Mouse (Mus musculus) stomach, postnatal 0 days (tissue): ENCODE data around the gene Ctu1. TPM values are rescaled to one million over a fixed set of nuclear protein-coding genes. Genes with fewer than 3 reads are reported as not detected.

Source experiments
- ATAC-seq: fragments of 200-750 bp; cut with Nextera tagmentation; 2 replicates; pipeline ENCODE4 v1.8.0; 2017; ENCODE audit not compliant: low FRiP score, low TSS enrichment
- DNase-seq: peaks from one replicate; pipeline ENCODE4 v3.0.0-alpha.2; 2016; ENCODE audit warnings: low spot score
- H3K27ac ChIP-seq: fragments of 300-500 bp; sonication (generic); replicated peaks from 2 replicates; pipeline ENCODE4 v1.5.1; 2014; ENCODE audit warnings: mild to moderate bottlenecking, control low read depth
- H3K27me3 ChIP-seq: fragments of 300-500 bp; sonication (generic); 2 replicates; pipeline ENCODE4 v1.6.1; 2014; ENCODE audit warnings: low read length; ENCODE audit not compliant: control insufficient read depth, insufficient read depth
- H3K36me3 ChIP-seq: fragments of 300-500 bp; sonication (generic); 2 replicates; pipeline ENCODE4 v1.6.1; 2014; ENCODE audit warnings: low read length, mixed read lengths; ENCODE audit not compliant: control insufficient read depth, insufficient read depth
- H3K4me1 ChIP-seq: fragments of 300-500 bp; sonication (generic); replicated peaks from 2 replicates; pipeline ENCODE4 v1.6.1; 2014; ENCODE audit warnings: antibody characterized with exemption; ENCODE audit not compliant: control insufficient read depth, insufficient read depth
- H3K4me2 ChIP-seq: fragments of 300-500 bp; sonication (generic); replicated peaks from 2 replicates; pipeline ENCODE4 v1.6.1; 2014; ENCODE audit warnings: low read depth, mild to moderate bottlenecking, control low read depth, moderate library complexity
- H3K4me3 ChIP-seq: fragments of 300-500 bp; sonication (generic); 2 replicates; pipeline ENCODE4 v1.5.1; 2014; ENCODE audit warnings: low read depth, low read length, control low read depth
- H3K9ac ChIP-seq: fragments of 300-500 bp; sonication (generic); 2 replicates; pipeline ENCODE4 v1.6.1; 2014; ENCODE audit warnings: mild to moderate bottlenecking, low read length, control low read depth, mixed read lengths
- H3K9me3 ChIP-seq: fragments of 300-500 bp; sonication (generic); 2 replicates; pipeline ENCODE4 v1.6.1; 2016; ENCODE audit warnings: low read length; ENCODE audit not compliant: control insufficient read depth
- CTCF ChIP-seq: IDR thresholded peaks from 2 replicates; pipeline ENCODE4 v1.5.1; 2016; ENCODE audit warnings: antibody characterized with exemption, low read depth, mild to moderate bottlenecking, moderate library complexity
- EP300 ChIP-seq: optimal IDR thresholded peaks from 2 replicates; pipeline ENCODE3; 2016; ENCODE audit warnings: antibody characterized with exemption
- WGBS: fragments of 180-500 bp; shearing (Covaris S2); extraction: QIAGEN DNeasy Blood & Tissue Kit; methylation state at CpG from one replicate; pipeline ENCODE4 v1.1.7; 2014; 5-methylcytosine and 5-hydroxymethylcytosine counted together
- polyA plus RNA-seq: library from polyadenylated mRNA; unstranded; fragments of >200 nt; fragmentation: Nextera tagmentation; extraction: Ambion mirVana; gene quantifications from 2 replicates; pipeline ENCODE4 v1.2.1, GENCODE M21; 2015

The Ctu1 gene
- polyA plus RNA-seq, 1 experiment from 2014 or later = 8.5 TPM

DNA sequence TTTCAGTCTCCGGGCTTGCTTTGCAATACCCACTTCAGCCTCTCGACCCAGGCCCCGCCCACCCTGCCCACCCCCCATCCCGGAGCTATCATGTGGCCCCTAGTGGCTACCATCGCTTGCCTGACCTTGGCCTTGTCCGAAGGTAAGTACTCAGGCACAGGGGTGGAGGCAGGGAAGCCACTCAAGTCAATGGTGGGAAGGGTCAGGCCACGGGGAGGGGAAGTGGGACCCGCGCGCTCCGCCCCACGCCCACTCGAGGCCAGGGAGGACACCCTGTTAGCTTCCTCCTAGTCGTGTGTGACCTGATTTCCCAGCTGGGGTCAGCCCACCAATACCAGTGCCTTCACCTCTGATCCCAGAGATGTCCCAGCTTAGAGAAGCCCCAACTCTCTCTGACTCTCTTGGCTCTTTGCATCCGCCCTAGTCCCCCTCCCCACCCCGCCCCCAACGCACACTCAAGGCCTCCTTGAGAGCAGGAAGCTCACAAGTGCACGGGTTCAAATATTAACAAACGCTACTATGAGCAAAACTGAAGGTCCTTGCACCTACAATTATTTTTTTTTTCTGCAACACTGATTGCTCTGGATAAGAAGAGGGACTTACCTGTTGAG is 42.0 kb downstream of the Ctu1 start:
- 12% methylated on average over 17 of the region's 19 CpGs for WGBS
- no peak overlapping the region for H3K4me3 ChIP-seq
- H3K4me2 ChIP-seq = 0 out of 2 replicates have a peak overlapping the region, but pooled peaks have one; percentile 20
- no peak for ATAC-seq
- DNase-seq = no peak
- peak overlapping the region; percentile 45; the same call in 1 of the 2 replicates for H3K27ac ChIP-seq
- no peak overlapping the region for H3K9ac ChIP-seq
- no peaks in the 10 kb centered on the region for H3K9me3 ChIP-seq
- no peaks in the 10 kb centered on the region for H3K4me1 ChIP-seq
- no peaks in the 10 kb centered on the region for H3K36me3 ChIP-seq
- no peak for TF ChIP-seq EP300
- no peak for TF ChIP-seq CTCF
- no peaks in the 10 kb centered on the region for H3K27me3 ChIP-seq

Other genes with a start within 250 kb of the Ctu1 start
- gene Lim2, start 244.3 kb upstream of the Ctu1 start, polyA plus RNA-seq = 0.11 and 0.23 TPM in 2 replicates
- gene Nkg7, start 234.9 kb upstream of the Ctu1 start, polyA plus RNA-seq = 0.62 and 0.79 TPM in 2 replicates
- gene Cldnd2, start 231.2 kb upstream of the Ctu1 start, polyA plus RNA-seq = not detected in 2 replicates
- 513 and 521 TPM in 2 replicates for gene Etfb, start 227.9 kb upstream of the Ctu1 start, polyA plus RNA-seq
- 0.34 and 0.46 TPM in 2 replicates for gene Gm45233, start 227.9 kb upstream of the Ctu1 start, polyA plus RNA-seq
- 36.1 and 40.5 TPM in 2 replicates for gene Vsig10l, start 208.9 kb upstream of the Ctu1 start, polyA plus RNA-seq
- 0.34 and 0.35 TPM in 2 replicates for gene Iglon5, start 181.9 kb upstream of the Ctu1 start, polyA plus RNA-seq
- gene 4931406B18Rik, start 166.1 kb upstream of the Ctu1 start, polyA plus RNA-seq = 0.02 TPM in 1 of 2 replicates, not detected in the other
- 2.0 and 2.1 TPM in 2 replicates for gene Cd33, start 127.6 kb upstream of the Ctu1 start, polyA plus RNA-seq
- gene Zfp658, start 109.8 kb upstream of the Ctu1 start, polyA plus RNA-seq = 1.2 TPM in 2 replicates
- 4.2 and 4.6 TPM in 2 replicates for gene Zfp719, start 92.4 kb upstream of the Ctu1 start, polyA plus RNA-seq
- not detected in 2 replicates for gene Zfp819, start 64.8 kb upstream of the Ctu1 start, polyA plus RNA-seq
- 0.07 TPM in 1 of 2 replicates, not detected in the other for gene Ceacam18, start 37.3 kb upstream of the Ctu1 start, polyA plus RNA-seq
- 0.87 and 1.3 TPM in 2 replicates for gene Siglece, start 11.9 kb upstream of the Ctu1 start, polyA plus RNA-seq
- gene Klk14, start 18.4 kb downstream of the Ctu1 start, polyA plus RNA-seq = 4.5 and 5.8 TPM in 2 replicates
- gene Klk13, start 40.6 kb downstream of the Ctu1 start, polyA plus RNA-seq = 84.7 and 93.8 TPM in 2 replicates
- 34.9 and 36.2 TPM in 2 replicates for gene Klk12, start 96.9 kb downstream of the Ctu1 start, polyA plus RNA-seq
- 52.3 and 54.6 TPM in 2 replicates for gene Klk11, start 102.6 kb downstream of the Ctu1 start, polyA plus RNA-seq
- 313 and 335 TPM in 2 replicates for gene Klk10, start 109.0 kb downstream of the Ctu1 start, polyA plus RNA-seq
- 101 and 118 TPM in 2 replicates for gene Klk9, start 119.9 kb downstream of the Ctu1 start, polyA plus RNA-seq
- 139 and 155 TPM in 2 replicates for gene Klk8, start 125.6 kb downstream of the Ctu1 start, polyA plus RNA-seq
- gene Klk7, start 139.3 kb downstream of the Ctu1 start, polyA plus RNA-seq = 56.5 and 56.8 TPM in 2 replicates
- 11.3 and 23.9 TPM in 2 replicates for gene Klk6, start 152.5 kb downstream of the Ctu1 start, polyA plus RNA-seq
- 74.9 and 79.6 TPM in 2 replicates for gene Klk5, start 170.0 kb downstream of the Ctu1 start, polyA plus RNA-seq
- gene Klk4, start 209.1 kb downstream of the Ctu1 start, polyA plus RNA-seq = not detected in 2 replicates